8 mouse cellular contexts compared by ENCODE assay signal in genomic region chr3:36690292-36690650, GRCm38 (mm10). TPM values are rescaled to one million over a fixed set of nuclear protein-coding genes. Genes with fewer than 3 reads are reported as not detected.
DNase-seq lines count a peak whose midpoint lies in the region; ATAC-seq lines count a peak whose summit lies in the region.

No protein-coding gene starts in this region.

- H3K9me3 ChIP-seq in megakaryocyte, embryonic 14.5 days, result peaks cover 11% of the 10 kb centered on the region
- H3K9me3 ChIP-seq in liver, embryonic 12.5 days (replicated peaks), result no peaks in the 10 kb centered on the region

- H3K4me3 ChIP-seq in megakaryocyte, embryonic 14.5 days (replicated peaks), result peak overlapping the region; percentile 91
- peak overlapping the region; percentile 56 for H3K4me3 ChIP-seq in liver, embryonic 12.5 days

- peaks cover 76% of the 10 kb centered on the region for H3K27me3 ChIP-seq in megakaryocyte, embryonic 14.5 days (replicated peaks)
- H3K27me3 ChIP-seq in liver, embryonic 12.5 days (replicated peaks), result peaks cover 50% of the 10 kb centered on the region

- DNase-seq in frontal cortex, postnatal 25 days (ENCODE audit: low spot score in 2 of 2), result no peak
- no peak for DNase-seq in adrenal gland, adult 18-20 months (ENCODE audit: low spot score in 2 of 2)
- DNase-seq in right cerebral cortex, adult 18-20 months, result no peak
- DNase-seq in B cell, adult 2 months, result no peak

- peaks cover 19% of the 10 kb centered on the region for H3K4me1 ChIP-seq in megakaryocyte, embryonic 14.5 days
- H3K4me1 ChIP-seq in liver, embryonic 12.5 days, result peaks cover 6% of the 10 kb centered on the region; the same call in 1 of the 2 replicates

- H3K4me2 ChIP-seq in liver, embryonic 12.5 days, result peak overlapping the region; percentile 72

- no peak overlapping the region for H3K27ac ChIP-seq in liver, embryonic 12.5 days

- H3K36me3 ChIP-seq in megakaryocyte, embryonic 14.5 days (replicated peaks; ENCODE audit: low read length), result no peaks in the 10 kb centered on the region
- no peaks in the 10 kb centered on the region for H3K36me3 ChIP-seq in liver, embryonic 12.5 days

- 11% methylated on average over 7 of the region's 7 CpGs for WGBS in liver, embryonic 12.5 days (ENCODE audit: insufficient replicate concordance)

- peak; percentile 38; the same call in 1 of the 2 replicates for ATAC-seq in frontal cortex, adult (ENCODE audit: low TSS enrichment)
- no peak for ATAC-seq in megakaryocyte, adult 5-6 weeks (ENCODE audit: poor library complexity, severe bottlenecking)
- no peak for ATAC-seq in liver, embryonic 12.5 days

- no peak overlapping the region for H3K9ac ChIP-seq in liver, embryonic 12.5 days

RNA-seq across cellular contexts. Expression of gene Trpc3, which starts 0.3 kb away (rescaled TPM):
- not detected in 2 replicates for polyA plus RNA-seq in megakaryocyte, embryonic 14.5 days (2012; ENCODE audit: insufficient read depth, low replicate concordance)
- not detected in 2 replicates for total RNA-seq in megakaryocyte, adult 5-6 weeks (2015)
- total RNA-seq in megakaryocyte, adult 5-6 weeks (2017), result not detected in 2 replicates
- polyA plus RNA-seq in liver, embryonic 12.5 days (2016; fragmentation: Nextera tagmentation; extraction: Ambion mirVana), result 0.65 and 0.81 TPM in 2 replicates
- 1 to 10 TPM; 1.6 to 2.6 TPM for total RNA-seq in adrenal gland, adult 18-20 months (2021)
